ENCODE assay signal across 27 mouse cellular contexts in the genomic region with DNA sequence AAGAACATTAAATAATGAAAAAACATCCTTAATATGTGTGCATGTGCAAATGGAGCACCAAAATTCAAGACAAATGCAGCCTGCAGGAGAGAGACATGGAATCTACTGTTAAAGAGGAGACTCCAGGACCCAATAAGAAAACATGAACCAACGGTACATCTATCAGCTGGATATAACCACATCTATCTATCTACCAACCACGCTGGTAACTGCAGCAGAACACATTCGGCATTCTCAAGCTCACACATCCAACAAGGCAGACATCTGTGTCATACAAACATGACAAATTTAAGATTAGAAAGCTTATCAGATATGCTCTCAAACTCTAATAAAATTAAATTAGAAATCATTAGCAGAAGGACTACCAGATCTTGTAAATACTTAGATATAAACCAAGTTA.
"Had no signal": no experiment of that assay in that cellular context is flagged by ENCODE, and none has a peak within 500 bp of the region (broad histone marks: within the 10 kb centered on the region; RNA-seq: fewer than 3 reads in every experiment).

No protein-coding gene starts in this region.

- ATAC-seq: forebrain, embryonic 13.5 days; forebrain, embryonic 14.5 days; forebrain, embryonic 15.5 days; forebrain, embryonic 16.5 days; forebrain, postnatal 0 days had no signal

- H3K9ac ChIP-seq: embryonic facial prominence, embryonic 12.5 days; embryonic facial prominence, embryonic 13.5 days; embryonic facial prominence, embryonic 15.5 days; forebrain, embryonic 12.5 days; forebrain, embryonic 13.5 days; forebrain, embryonic 15.5 days; forebrain, postnatal 0 days had no signal

- H3K36me3 ChIP-seq: embryonic facial prominence, embryonic 15.5 days had no signal

- H3K4me3 ChIP-seq: embryonic facial prominence, embryonic 10.5 days; embryonic facial prominence, embryonic 12.5 days; embryonic facial prominence, embryonic 13.5 days; embryonic facial prominence, embryonic 15.5 days; erythroblast, embryonic 14.5 days; forebrain, embryonic 10.5 days; forebrain, embryonic 12.5 days; forebrain, embryonic 13.5 days; forebrain, embryonic 15.5 days; gastrocnemius, adult 2 months; heart, adult 2 months had no signal

- DNase-seq: cerebellum, adult 9-10 months; cerebellum, adult 9-11 months; cerebellum, postnatal 10 days; cerebellum, postnatal 14 days; cerebellum, postnatal 25 days; cerebellum, postnatal 36 days; embryo, embryonic 11 days; forebrain, postnatal 0 days; gastrocnemius, adult 2 months; gastrocnemius, postnatal 10 days; gastrocnemius, postnatal 14 days; gastrocnemius, postnatal 25 days; gastrocnemius, postnatal 36 days; heart, adult 11 months; heart, adult 18-20 months; heart, adult 2 months had no signal

- H3K27ac ChIP-seq: embryonic facial prominence, embryonic 10.5 days; embryonic facial prominence, embryonic 12.5 days; embryonic facial prominence, embryonic 13.5 days; embryonic facial prominence, embryonic 15.5 days; forebrain, embryonic 10.5 days; forebrain, embryonic 12.5 days; forebrain, embryonic 13.5 days; forebrain, embryonic 15.5 days; gastrocnemius, adult 2 months; heart, adult 2 months had no signal

- H3K27me3 ChIP-seq: embryonic facial prominence, embryonic 12.5 days; embryonic facial prominence, embryonic 13.5 days; embryonic facial prominence, embryonic 15.5 days; forebrain, embryonic 12.5 days; forebrain, embryonic 13.5 days; forebrain, embryonic 15.5 days had no signal

- H3K4me1 ChIP-seq: embryonic facial prominence, embryonic 10.5 days; embryonic facial prominence, embryonic 12.5 days; embryonic facial prominence, embryonic 13.5 days; embryonic facial prominence, embryonic 15.5 days; forebrain, embryonic 10.5 days; forebrain, embryonic 12.5 days; forebrain, embryonic 13.5 days; forebrain, embryonic 15.5 days had no signal

- H3K9me3 ChIP-seq: embryonic facial prominence, embryonic 10.5 days; embryonic facial prominence, embryonic 12.5 days; embryonic facial prominence, embryonic 13.5 days; embryonic facial prominence, embryonic 15.5 days; forebrain, embryonic 12.5 days; forebrain, embryonic 13.5 days; forebrain, embryonic 15.5 days had no signal
